Mouse (Mus musculus) bone marrow, adult 2 months (tissue): ENCODE data around the gene Psg16. TPM values are rescaled to one million over a fixed set of nuclear protein-coding genes. Genes with fewer than 3 reads are reported as not detected.
"Not testable (repeated sequence)": the region's sequence is repeated elsewhere in the genome, so short reads cannot be mapped to it uniquely, and the experiment has no call there.

Experiments used
- H3K27ac ChIP-seq: fragments of 200-500 bp; 2 replicates; pipeline ENCODE4 v1.5.1; 2012; ENCODE audit warnings: low read depth, mild to moderate bottlenecking, control low read depth, inconsistent platforms, low read length; ENCODE audit not compliant: control insufficient read depth, poor library complexity, insufficient read depth
- H3K4me1 ChIP-seq: fragments of 200-500 bp; 2 replicates; pipeline ENCODE4 v1.6.1; 2011; ENCODE audit warnings: low read length; ENCODE audit not compliant: control insufficient read depth, insufficient read depth
- H3K4me3 ChIP-seq: fragments of 200-500 bp; replicated peaks from 2 replicates; pipeline ENCODE3; 2011; ENCODE audit warnings: mild to moderate bottlenecking, low read depth, low read length, control low read depth; ENCODE audit not compliant: control insufficient read depth
- CTCF ChIP-seq: fragments of 200-500 bp; IDR thresholded peaks from 2 replicates; pipeline ENCODE4 v1.5.1; 2011; ENCODE audit warnings: low read length, control low read depth; ENCODE audit not compliant: control insufficient read depth, insufficient read depth
- POLR2A ChIP-seq: fragments of 200-500 bp; IDR thresholded peaks from 2 replicates; pipeline ENCODE4 v1.6.1; 2011; ENCODE audit warnings: low read depth, mild to moderate bottlenecking, control low read depth, low read length, borderline replicate concordance; ENCODE audit not compliant: control insufficient read depth
- WGBS: fragments of 180-500 bp; shearing (Covaris S2); methylation state at CpG from one replicate; pipeline ENCODE4 v1.1.7; 2018; 5-methylcytosine and 5-hydroxymethylcytosine counted together
- polyA plus RNA-seq: library from polyadenylated mRNA; stranded (reverse); fragments of >200 nt; gene quantifications from 2 replicates; pipeline ENCODE4 v1.2.4, GENCODE M21; 2011; ENCODE audit warnings: low replicate concordance; ENCODE audit not compliant: missing spikeins, insufficient read depth, insufficient read length

The Psg16 gene
- polyA plus RNA-seq, 1 experiment: 1.1 TPM

DNA sequence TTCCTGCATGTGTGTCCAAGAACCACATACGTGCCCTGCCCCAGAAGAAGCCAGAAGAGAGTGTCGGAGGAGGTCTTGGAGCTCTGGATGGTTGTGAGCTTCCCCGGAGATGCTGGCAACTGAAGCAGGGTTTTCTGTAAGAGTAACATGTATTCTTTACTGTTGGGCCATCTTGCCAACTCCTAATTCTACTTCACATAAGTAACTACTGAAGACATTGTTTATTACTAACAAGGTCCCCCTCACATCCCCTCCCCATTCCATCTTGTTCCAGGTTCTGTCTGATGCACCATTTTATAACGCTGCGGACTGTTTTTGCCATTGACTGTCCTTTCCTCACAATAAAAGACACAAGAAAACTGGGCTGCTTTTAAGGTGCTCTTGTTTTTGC, 332 bp upstream of the Psg16 start:
- Histone ChIP-seq H3K27ac (no peak overlapping the region), H3K4me3 (no peak overlapping the region), H3K4me1 (no peaks in the 10 kb centered on the region)
- 61% methylated on average over 5 of the region's 5 CpGs for whole genome bisulfite sequencing
- TF ChIP-seq CTCF: no peak
- TF ChIP-seq POLR2A: no peak

DNA sequence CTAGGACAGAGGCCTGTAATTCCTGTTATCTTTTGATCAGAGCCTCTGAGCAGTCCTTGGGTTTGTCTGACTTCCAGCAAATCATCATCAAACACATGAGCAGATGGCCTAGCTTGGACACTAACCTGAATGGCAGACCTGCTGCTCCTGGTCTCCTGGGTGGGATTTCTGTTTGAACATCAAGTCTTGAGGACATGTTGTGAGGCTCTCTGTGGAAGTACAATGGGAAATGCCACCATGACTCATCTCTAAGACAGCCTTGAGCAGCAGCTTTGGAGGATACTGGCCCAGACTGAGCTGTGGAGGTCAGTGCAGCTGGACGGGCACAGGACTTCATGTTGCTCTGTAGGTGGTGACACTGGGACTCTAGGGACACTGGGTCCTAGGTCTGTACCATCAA, 2.7 kb downstream of the Psg16 start:
- Histone ChIP-seq H3K4me1 (no peaks in the 10 kb centered on the region), H3K27ac (no peak overlapping the region), H3K4me3 (no peak overlapping the region)
- WGBS: 88% methylated on average over 1 of the region's 1 CpGs
- TF ChIP-seq POLR2A (no peak), CTCF (no peak)

DNA sequence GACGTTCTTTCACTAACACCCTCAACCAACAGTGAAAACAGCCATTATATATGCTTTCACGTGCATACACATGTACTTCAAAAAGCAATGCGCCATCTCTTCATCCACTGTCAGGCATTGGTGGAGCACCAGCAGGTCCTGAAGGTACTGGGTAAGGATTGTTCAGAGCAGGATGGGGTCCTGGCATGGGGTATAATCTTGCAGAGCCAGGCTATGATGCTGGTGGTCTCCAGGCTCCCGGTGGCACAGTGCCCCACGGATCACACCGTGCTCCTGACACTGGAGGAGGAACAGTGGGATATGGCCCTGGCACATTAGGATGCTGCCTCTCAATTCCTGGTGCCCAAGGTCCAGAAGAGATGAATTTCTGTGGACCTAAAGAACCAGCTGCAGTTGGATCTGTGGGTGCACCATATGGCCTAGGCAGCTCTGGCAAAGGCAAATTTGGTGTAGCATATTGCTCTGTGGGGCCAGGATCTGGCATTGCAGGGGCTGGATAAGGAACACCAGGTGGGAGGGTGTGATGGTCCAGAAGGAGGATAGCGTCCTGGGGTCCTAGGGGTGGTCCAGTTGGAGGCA, 4.3 kb downstream of the Psg16 start:
- no peak overlapping the region for H3K4me3 ChIP-seq
- no peak overlapping the region for H3K27ac ChIP-seq
- TF ChIP-seq POLR2A (no peak), CTCF (no peak)
- WGBS: 78% methylated on average over 7 of the region's 7 CpGs
- H3K4me1 ChIP-seq: no peaks in the 10 kb centered on the region

DNA sequence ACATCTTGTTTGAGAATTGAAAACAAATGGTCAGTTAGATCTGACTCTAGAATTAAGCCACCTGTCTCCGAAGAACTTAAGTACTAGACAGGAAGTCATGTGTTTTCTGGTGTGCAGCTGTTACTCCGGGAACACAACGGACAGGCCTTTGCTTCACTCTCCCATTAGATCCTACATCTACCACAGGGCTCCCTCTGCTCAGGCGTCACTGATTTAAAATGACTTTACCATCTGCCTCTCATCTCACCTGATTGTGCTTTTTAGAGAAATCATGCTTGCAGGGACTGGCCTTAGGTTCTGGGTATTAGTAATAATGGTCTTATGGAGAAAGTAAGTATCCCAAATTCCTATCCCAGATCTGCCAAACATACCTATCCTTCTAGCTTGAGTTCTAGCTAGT, 8.9 kb downstream of the Psg16 start:
- no peaks in the 10 kb centered on the region for H3K4me1 ChIP-seq
- H3K27ac ChIP-seq: no peak overlapping the region
- H3K4me3 ChIP-seq: no peak overlapping the region
- WGBS: 44% methylated on average over 4 of the region's 4 CpGs
- no peak for TF ChIP-seq CTCF
- no peak for TF ChIP-seq POLR2A

DNA sequence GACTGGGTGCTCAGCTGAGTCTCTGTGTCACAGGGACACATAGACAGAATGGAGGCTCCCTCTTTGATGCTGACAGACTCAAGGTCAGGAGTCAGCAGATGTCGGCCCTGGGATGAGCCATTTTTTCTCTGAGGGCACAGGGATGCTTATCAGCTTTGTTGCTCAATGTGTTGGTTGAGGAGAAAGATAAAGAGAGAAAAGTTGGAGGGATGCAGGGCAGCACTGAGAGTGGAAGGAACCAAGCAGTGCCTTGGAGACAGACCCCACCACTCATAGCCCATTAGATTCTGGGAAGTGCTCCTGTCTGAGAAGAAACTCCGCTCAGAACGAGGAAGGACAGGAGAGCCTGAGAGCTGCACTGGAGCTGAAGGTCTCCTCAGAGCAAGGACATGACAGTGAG, 13.9 kb downstream of the Psg16 start:
- 74% methylated on average over 3 of the region's 3 CpGs for WGBS
- Histone ChIP-seq H3K4me3 (no peak overlapping the region), H3K27ac (no peak overlapping the region), H3K4me1 (no peaks in the 10 kb centered on the region)
- TF ChIP-seq POLR2A (no peak), CTCF (no peak)

DNA sequence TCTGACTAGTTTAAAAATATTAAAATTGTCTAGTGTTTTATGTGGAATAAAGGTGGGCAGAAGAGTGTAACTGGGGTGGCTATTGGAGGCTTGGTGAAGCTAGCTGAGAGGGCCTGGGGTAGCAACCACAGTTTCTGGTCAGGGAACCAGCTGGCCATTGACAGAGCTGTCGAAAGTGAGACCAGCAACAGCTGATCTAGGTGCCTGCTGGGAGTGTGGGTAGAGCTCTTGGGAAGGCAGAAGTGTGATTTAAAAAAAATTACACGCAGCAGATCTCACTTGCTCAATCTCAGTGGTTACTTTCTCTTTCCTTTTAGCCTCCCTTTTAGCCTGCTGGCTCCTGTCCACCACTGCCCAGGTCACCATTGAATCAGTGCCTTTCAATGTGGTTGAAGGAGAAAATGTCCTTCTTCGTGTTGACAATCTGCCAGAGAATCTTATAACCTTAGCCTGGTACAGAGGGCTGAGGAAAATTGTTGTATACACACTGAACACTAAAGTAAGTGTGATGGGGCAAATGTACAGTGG, 16.3 kb downstream of the Psg16 start:
- H3K27ac ChIP-seq: no peak overlapping the region
- no peaks in the 10 kb centered on the region for H3K4me1 ChIP-seq
- 20% methylated on average over 3 of the region's 3 CpGs for WGBS
- no peak overlapping the region for H3K4me3 ChIP-seq
- TF ChIP-seq POLR2A (no peak), CTCF (no peak)

DNA sequence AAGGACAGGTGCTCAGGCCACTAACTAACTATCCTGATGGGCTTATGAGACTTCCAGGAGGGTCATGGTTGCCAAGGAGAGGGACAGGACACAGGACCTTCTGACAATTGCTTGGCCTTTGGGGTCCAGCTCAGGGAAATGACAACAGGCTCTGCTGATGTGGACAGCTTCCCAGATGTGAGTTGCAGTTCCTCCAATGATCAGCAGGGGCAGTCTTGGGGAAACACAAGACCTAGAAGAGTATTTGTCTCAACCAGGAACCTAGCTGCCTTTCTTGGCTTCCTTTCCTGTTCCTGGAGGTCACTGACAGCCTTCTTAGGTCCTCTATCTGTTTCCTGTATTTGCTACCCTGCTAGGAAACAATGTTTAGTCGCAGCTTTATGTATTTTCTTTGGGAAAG, 17.4 kb downstream of the Psg16 start:
- TF ChIP-seq CTCF (no peak), POLR2A (no peak)
- Histone ChIP-seq H3K4me1 (no peaks in the 10 kb centered on the region), H3K4me3 (no peak overlapping the region), H3K27ac (no peak overlapping the region)
- 4% methylated on average over 1 of the region's 1 CpGs for WGBS

DNA sequence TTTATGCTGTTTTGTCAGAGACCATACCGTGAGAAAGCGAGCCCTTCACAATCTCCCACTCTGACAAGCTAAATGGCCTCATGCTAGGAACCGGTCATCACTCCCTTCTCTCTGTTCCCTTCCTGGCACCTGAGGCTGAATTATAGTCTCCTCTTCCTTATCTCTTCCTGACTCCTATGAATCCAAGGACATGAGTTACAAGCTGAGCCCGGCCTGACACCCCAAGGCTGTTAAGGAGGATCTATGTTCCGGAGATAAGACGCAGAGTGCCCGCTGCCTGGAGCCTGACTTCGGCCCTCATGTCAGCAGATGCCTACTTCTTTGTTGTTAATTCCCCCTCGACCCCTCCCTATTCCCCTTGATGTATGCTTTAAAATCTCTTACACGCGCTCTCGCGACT, 27.8 kb downstream of the Psg16 start:
- H3K4me1 ChIP-seq, H3K4me3 ChIP-seq, H3K27ac ChIP-seq: not testable (repeated sequence)
- 85% methylated on average over 13 of the region's 13 CpGs for WGBS

DNA sequence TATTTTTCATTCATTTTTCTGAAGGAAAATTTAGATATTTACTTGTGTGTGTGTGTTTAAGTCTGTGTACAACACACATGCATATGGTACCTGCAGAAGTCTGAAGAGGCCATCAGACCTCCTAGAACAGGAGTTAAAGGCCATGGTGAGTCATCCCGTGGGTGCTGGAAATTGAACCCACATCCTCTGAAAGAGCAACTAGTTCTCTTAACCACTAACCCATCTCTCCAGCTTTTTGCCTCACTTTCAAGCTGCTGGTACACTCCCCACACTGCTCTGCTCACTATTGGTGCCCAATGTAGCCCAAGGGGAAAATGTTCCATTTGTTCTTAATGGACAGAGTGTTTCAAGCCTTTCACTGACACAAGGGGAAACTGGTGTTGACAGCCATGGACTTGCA, 61.5 kb downstream of the Psg16 start:
- Histone ChIP-seq H3K4me3 (no peak overlapping the region), H3K4me1 (no peaks in the 10 kb centered on the region), H3K27ac (no peak overlapping the region)
- WGBS: 59% methylated on average over 1 of the region's 1 CpGs
- TF ChIP-seq POLR2A (no peak), CTCF (no peak)

DNA sequence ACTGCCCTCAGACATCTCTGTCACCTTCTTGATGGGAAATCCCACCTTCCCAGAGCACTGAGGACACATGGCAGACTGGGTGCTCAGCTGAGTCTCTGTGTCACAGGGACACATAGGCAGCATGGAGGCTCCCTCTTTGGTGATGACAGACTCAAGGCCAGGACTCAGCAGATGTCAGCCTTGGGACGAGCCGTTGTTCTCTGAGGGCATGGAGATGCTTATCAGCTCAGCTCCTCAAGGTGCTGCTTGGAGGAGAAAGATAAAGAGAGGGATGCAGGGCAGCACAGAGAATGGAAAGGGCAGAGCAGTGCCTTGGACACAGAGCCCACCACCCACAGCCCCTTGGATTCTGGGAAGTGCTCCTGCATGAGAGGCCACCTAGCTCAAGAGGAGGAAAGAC, 76.1 kb downstream of the Psg16 start, which contains the start of gene Ceacam3:
Gene Ceacam3, plus strand, starts transcription at position 352 of the 400 bp plus-strand sequence.
- Histone ChIP-seq H3K27ac (no peak within 1 kb of the TSS), H3K4me3 (no peak within 1 kb of the TSS), H3K4me1 (no peaks in the 10 kb centered on the region)
- TF ChIP-seq POLR2A: no peak
- TF ChIP-seq CTCF: no peak
- WGBS: 83% methylated on average over 2 of the region's 2 CpGs
